Mouse (Mus musculus): Measurements from ENCODE around the gene Ube2j1. TPM values are rescaled to one million over a fixed set of nuclear protein-coding genes. Genes with fewer than 3 reads are reported as not detected.

The Ube2j1 gene
- polyA plus RNA-seq (2015; fragmentation: Nextera tagmentation; extraction: Ambion mirVana), result 39.6 and 44.7 TPM in 2 replicates

DNA sequence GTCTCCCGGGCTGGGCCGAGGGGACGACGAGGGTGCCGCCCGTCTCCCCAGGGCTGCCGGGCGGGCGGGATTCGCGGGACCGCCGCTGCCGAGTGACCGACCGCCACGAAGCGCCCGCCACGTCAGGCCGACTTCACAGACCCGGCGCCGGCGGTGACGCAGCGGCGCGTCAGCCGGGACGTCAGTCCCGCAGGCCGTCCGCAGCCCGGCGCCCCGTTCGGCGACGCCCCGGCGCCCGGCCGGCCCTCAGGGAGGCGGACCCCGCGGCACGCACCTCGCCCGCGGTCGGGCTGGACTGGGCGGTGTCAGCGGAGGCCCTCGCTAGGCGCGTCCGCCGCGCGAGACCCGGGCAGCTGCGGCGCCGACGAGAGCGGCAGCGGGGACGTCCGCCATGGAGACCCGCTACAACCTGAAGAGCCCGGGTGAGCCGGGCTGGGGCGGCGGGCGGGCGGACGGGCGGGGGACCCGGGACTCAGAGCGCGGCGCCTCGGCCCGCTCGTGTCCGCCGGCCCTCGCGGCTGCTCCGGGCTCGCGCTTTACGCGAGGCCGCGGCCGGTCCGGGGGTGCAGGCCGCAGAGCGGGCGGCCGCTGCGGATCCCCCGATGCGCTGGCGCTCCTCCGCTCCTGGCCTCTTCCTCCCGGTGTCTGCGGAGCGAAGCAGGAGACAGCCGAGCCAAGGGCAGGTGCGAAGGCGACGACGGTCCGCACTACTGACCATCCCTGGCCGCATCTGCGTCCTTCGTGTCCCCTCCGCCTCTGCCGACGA is at the start of gene Ube2j1:
Gene Ube2j1, plus strand, starts transcription at position 222 of the 766 bp plus-strand sequence.
- Histone ChIP-seq H3K4me3 (replicated peaks; ENCODE audit: low read depth, low read length) (peak within 1 kb of the TSS; percentile 83), H3K27ac (peak within 1 kb of the TSS; percentile 93), H3K36me3 (ENCODE audit: insufficient read depth, low read length) (no peaks in the 10 kb centered on the region), H3K27me3 (ENCODE audit: insufficient read depth, low read length) (no peaks in the 10 kb centered on the region), H3K4me2 (ENCODE audit: low read length) (peak within 1 kb of the TSS; percentile 65), H3K9me3 (replicated peaks; ENCODE audit: low read length) (no peaks in the 10 kb centered on the region), H3K9ac (ENCODE audit: low read depth, low read length) (peak within 1 kb of the TSS; percentile 93), H3K4me1 (replicated peaks; ENCODE audit: insufficient read depth, low read length) (peaks cover 9% of the 10 kb centered on the region; the same call in 1 of the 2 replicates)
- under 1% methylated on average over 120 of the region's 123 CpGs for WGBS
- TF ChIP-seq CTCF (IDR thresholded peaks at IDR 0.05; ENCODE audit: low read depth), result no peak
- ATAC-seq (replicated peaks; ENCODE audit: low FRiP score, low read depth) (peak; percentile 100), DNase-seq (ENCODE audit: low spot score) (peak; percentile 90)

DNA sequence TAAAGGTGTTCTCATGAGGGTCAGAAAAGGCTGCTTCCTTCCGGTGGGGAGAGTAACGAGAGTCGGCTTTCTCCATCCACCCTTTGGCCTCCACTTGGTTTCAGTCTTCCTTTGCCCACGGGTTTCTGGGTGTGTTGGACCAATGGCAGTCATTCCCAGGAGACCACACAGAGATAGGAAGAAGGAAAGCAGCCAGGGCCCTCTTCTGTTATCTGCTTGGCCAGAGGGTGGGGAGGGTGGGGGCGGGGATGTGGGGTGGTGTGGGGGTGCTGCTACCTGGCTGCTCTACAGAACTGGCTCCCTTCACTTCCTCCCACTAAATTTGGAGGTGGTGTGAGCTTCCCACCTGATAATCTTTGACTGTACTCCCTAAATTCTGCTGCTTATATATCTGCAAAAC is 49.6 kb upstream of the Ube2j1 start:
- Histone ChIP-seq H3K4me3 (replicated peaks; ENCODE audit: low read depth, low read length) (no peak overlapping the region; the same call in 1 of the 2 replicates), H3K9me3 (replicated peaks; ENCODE audit: low read length) (no peaks in the 10 kb centered on the region), H3K9ac (ENCODE audit: low read depth, low read length) (no peak overlapping the region), H3K4me1 (replicated peaks; ENCODE audit: insufficient read depth, low read length) (peaks cover 12% of the 10 kb centered on the region), H3K36me3 (ENCODE audit: insufficient read depth, low read length) (no peaks in the 10 kb centered on the region), H3K4me2 (ENCODE audit: low read length) (peak overlapping the region; percentile 100; the same call in 1 of the 2 replicates), H3K27me3 (ENCODE audit: insufficient read depth, low read length) (no peaks in the 10 kb centered on the region), H3K27ac (0 out of 2 replicates have a peak overlapping the region, but pooled peaks have one; percentile 31)
- TF ChIP-seq CTCF (IDR thresholded peaks at IDR 0.05; ENCODE audit: low read depth), result no peak
- ATAC-seq (replicated peaks; ENCODE audit: low FRiP score, low read depth) (no peak), DNase-seq (ENCODE audit: low spot score) (no peak)
- WGBS, result 24% methylated on average over 5 of the region's 5 CpGs

DNA sequence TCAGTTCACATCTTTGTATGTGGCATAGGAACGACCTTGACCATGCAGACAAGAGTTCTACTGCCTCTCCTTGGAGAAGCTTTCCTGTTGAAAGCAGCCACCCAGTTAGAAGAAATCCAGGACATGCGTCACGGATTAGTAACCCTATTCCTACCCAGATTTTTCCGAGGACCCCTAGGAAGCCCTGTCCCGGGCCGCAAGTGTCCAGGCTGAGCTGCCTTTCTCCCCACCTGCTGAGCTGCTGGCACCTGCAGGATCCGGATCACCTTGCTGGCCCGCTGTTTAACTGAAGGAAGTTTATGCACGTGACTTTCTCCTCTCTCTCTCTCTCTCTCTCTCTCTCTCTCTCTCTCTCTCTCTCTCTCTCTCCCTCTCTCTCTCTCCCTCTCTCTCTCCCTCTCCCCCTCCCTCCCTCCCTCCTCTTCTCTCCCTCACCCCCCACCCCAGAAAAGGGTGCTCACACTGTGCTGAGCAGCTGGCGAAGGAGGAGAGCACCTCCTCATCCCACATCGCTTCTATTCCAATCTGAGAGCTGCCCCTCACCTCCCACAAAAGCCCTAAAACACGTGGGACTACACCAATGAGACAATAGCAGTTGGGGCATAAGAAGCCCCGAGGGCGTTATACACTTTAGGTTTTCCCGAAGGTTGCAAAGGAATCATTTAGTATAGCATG is 49.0 kb upstream of the Ube2j1 start:
- 0 out of 2 replicates have a peak overlapping the region, but pooled peaks have one; percentile 77 for H3K9ac ChIP-seq (ENCODE audit: low read depth, low read length)
- peak overlapping the region; percentile 85; the same call in 1 of the 2 replicates for H3K27ac ChIP-seq
- H3K36me3 ChIP-seq (ENCODE audit: insufficient read depth, low read length), result no peaks in the 10 kb centered on the region
- ATAC-seq (replicated peaks; ENCODE audit: low FRiP score, low read depth) (peak; percentile 50), DNase-seq (ENCODE audit: low spot score) (peak; percentile 21)
- no peaks in the 10 kb centered on the region for H3K27me3 ChIP-seq (ENCODE audit: insufficient read depth, low read length)
- peak overlapping the region; percentile 70 for H3K4me3 ChIP-seq (replicated peaks; ENCODE audit: low read depth, low read length)
- peak overlapping the region; percentile 100 for H3K4me2 ChIP-seq (ENCODE audit: low read length)
- no peaks in the 10 kb centered on the region for H3K9me3 ChIP-seq (replicated peaks; ENCODE audit: low read length)
- H3K4me1 ChIP-seq (replicated peaks; ENCODE audit: insufficient read depth, low read length), result peaks cover 12% of the 10 kb centered on the region
- no peak for TF ChIP-seq CTCF (IDR thresholded peaks at IDR 0.05; ENCODE audit: low read depth)
- 2% methylated on average over 15 of the region's 15 CpGs for WGBS

DNA sequence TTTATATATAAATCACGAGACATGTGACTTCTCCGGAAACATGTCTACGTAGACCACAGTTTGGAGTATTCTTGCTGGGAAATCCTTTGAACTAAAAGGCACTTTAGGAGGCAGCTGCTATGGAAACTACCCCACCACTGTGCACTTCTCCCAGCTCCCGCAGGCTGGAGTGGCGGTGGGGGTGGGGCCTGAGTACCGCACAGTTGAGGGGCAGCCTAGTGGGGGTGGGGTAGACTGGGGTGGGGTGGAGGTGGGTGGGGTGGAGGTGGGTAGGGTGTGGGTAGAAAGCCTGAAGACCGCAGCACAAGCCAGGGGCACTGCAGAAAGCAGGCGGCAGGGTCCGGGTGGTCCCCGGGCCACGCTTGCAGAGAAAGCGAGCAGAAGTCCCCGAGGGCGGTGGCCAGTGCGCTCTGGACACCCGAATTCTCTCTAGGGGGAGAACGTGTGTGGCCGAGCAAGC is 48.5 kb upstream of the Ube2j1 start, which contains the start of gene Rragd:
Gene Rragd, plus strand, starts transcription at position 322 of the 460 bp plus-strand sequence.
- peak; percentile 84 for ATAC-seq (replicated peaks; ENCODE audit: low FRiP score, low read depth)
- peak within 1 kb of the TSS; percentile 77 for H3K9ac ChIP-seq (ENCODE audit: low read depth, low read length)
- peaks cover 12% of the 10 kb centered on the region for H3K4me1 ChIP-seq (replicated peaks; ENCODE audit: insufficient read depth, low read length)
- WGBS, result 0% methylated on average over 14 of the region's 18 CpGs
- H3K27me3 ChIP-seq (ENCODE audit: insufficient read depth, low read length), result no peaks in the 10 kb centered on the region
- H3K9me3 ChIP-seq (replicated peaks; ENCODE audit: low read length), result no peaks in the 10 kb centered on the region
- no peaks in the 10 kb centered on the region for H3K36me3 ChIP-seq (ENCODE audit: insufficient read depth, low read length)
- peak within 1 kb of the TSS; percentile 100 for H3K4me2 ChIP-seq (ENCODE audit: low read length)
- TF ChIP-seq CTCF (IDR thresholded peaks at IDR 0.05; ENCODE audit: low read depth), result no peak
- H3K4me3 ChIP-seq (replicated peaks; ENCODE audit: low read depth, low read length), result peak within 1 kb of the TSS; percentile 70
- H3K27ac ChIP-seq, result peak within 1 kb of the TSS; percentile 85
- peak; percentile 68 for DNase-seq (ENCODE audit: low spot score)

DNA sequence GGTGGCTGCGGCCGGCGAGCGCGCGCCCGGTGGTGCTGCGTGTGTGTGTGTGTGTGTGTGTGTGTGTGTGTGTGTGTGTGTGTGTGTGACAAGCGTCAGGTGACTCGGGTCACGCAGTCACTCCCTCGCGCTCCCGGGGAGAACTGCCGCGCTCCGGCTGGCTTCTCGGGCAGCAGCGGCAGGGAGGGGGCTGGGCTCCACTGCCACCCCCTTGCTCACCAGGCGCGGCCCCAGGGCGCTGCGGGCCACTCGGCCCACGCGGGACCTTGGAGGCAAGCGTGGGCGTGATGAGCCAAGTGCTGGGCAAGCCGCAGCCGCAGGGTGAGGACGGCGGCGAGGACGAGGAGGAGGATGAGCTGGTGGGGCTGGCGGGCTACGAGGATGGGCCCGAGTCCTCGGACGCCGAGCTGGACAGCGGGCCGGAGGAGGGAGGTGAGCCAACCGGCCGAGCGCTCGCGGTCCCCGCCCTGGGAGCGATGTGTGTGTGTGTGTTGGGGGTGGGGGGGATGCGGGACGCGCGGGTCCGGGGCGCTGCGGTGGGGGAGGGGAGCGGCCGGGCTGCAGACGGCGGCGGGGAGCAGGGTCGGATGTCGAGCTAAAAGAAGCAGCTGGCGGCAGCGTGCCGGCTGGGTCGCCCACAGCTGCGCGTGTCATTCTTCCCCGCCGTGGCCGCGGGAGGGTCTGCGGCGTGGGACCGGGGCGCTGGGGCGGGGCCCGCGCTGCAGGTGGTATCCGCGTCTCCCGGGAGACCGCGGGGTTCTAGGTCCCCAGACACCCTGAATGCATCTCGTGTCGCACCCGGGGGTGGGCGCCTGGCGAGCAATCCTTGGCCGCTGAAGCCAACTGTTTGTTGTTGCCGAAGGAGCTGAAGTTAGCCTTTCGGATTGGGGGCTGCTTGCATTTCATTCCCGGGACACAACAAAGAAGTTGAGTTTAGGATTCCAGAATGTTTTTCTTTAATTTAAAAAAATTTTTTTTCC is 47.8 kb upstream of the Ube2j1 start:
- no peak for TF ChIP-seq CTCF (IDR thresholded peaks at IDR 0.05; ENCODE audit: low read depth)
- Histone ChIP-seq H3K4me2 (ENCODE audit: low read length) (peak overlapping the region; percentile 100), H3K27ac (peak overlapping the region; percentile 85), H3K9me3 (replicated peaks; ENCODE audit: low read length) (no peaks in the 10 kb centered on the region), H3K27me3 (ENCODE audit: insufficient read depth, low read length) (no peaks in the 10 kb centered on the region), H3K4me1 (replicated peaks; ENCODE audit: insufficient read depth, low read length) (peaks cover 12% of the 10 kb centered on the region), H3K4me3 (replicated peaks; ENCODE audit: low read depth, low read length) (peak overlapping the region; percentile 70), H3K36me3 (ENCODE audit: insufficient read depth, low read length) (no peaks in the 10 kb centered on the region), H3K9ac (ENCODE audit: low read depth, low read length) (peak overlapping the region; percentile 77)
- WGBS, result under 1% methylated on average over 80 of the region's 94 CpGs
- DNase-seq (ENCODE audit: low spot score) (peak; percentile 44), ATAC-seq (replicated peaks; ENCODE audit: low FRiP score, low read depth) (peak; percentile 77)
